Mouse (Mus musculus) yolk sac, embryonic 10.5 days (tissue): Measurements from ENCODE around the gene Tspan8.
"Not testable (repeated sequence)": the region's sequence is repeated elsewhere in the genome, so short reads cannot be mapped to it uniquely, and the experiment has no call there.

Experiments
- DNase-seq: peaks from one replicate; pipeline ENCODE4 v3.0.0-alpha.2; 2017; ENCODE audit warnings: low spot score

Gene Tspan8

GRCm38 (mm10) chr10:115816511-115816910, at the start of gene Tspan8:
Gene Tspan8 (plus strand): TSS chr10:115816832.
- peak; percentile 52 for DNase-seq

GRCm38 (mm10) chr10:115770032-115770431, 46.6 kb upstream of the Tspan8 start:
- no peak for DNase-seq

- DNase-seq: no peak
Observed at GRCm38 (mm10) chr10:115774451-115774850, 42.2 kb upstream of the Tspan8 start.

- no peak for DNase-seq
Observed at GRCm38 (mm10) chr10:115775945-115776905, 40.4 kb upstream of the Tspan8 start.

GRCm38 (mm10) chr10:115777366-115777765, 39.3 kb upstream of the Tspan8 start:
- DNase-seq: no peak

GRCm38 (mm10) chr10:115778624-115779023, 38.0 kb upstream of the Tspan8 start:
- DNase-seq: no peak

GRCm38 (mm10) chr10:115780239-115781016, 36.2 kb upstream of the Tspan8 start:
- peak; percentile 78 for DNase-seq

GRCm38 (mm10) chr10:115783232-115783631, 33.4 kb upstream of the Tspan8 start:
- no peak for DNase-seq

- no peak for DNase-seq
Observed at GRCm38 (mm10) chr10:115790788-115791187, 25.8 kb upstream of the Tspan8 start.

GRCm38 (mm10) chr10:115796072-115796788, 20.4 kb upstream of the Tspan8 start:
- DNase-seq: no peak

GRCm38 (mm10) chr10:115801464-115801863, 15.2 kb upstream of the Tspan8 start:
- DNase-seq: peak; percentile 44

- not testable (repeated sequence) for DNase-seq
Observed at GRCm38 (mm10) chr10:115803013-115803412, 13.6 kb upstream of the Tspan8 start.

GRCm38 (mm10) chr10:115803765-115804164, 12.9 kb upstream of the Tspan8 start:
- no peak for DNase-seq

- no peak for DNase-seq
Observed at GRCm38 (mm10) chr10:115805987-115806386, 10.6 kb upstream of the Tspan8 start.

GRCm38 (mm10) chr10:115809169-115809568, 7.5 kb upstream of the Tspan8 start:
- DNase-seq: peak; percentile 80

GRCm38 (mm10) chr10:115811519-115811918, 5.1 kb upstream of the Tspan8 start:
- DNase-seq: no peak

- no peak for DNase-seq
Observed at GRCm38 (mm10) chr10:115814878-115815277, 1.8 kb upstream of the Tspan8 start.

GRCm38 (mm10) chr10:115817056-115817724, 558 bp downstream of the Tspan8 start:
- peak; percentile 63 for DNase-seq

- no peak for DNase-seq
Observed at GRCm38 (mm10) chr10:115825289-115825688, 8.7 kb downstream of the Tspan8 start.

- DNase-seq: no peak
Observed at GRCm38 (mm10) chr10:115828872-115829271, 12.2 kb downstream of the Tspan8 start.

- DNase-seq: no peak
Observed at GRCm38 (mm10) chr10:115829696-115830095, 13.1 kb downstream of the Tspan8 start.

- no peak for DNase-seq
Observed at GRCm38 (mm10) chr10:115830726-115831125, 14.1 kb downstream of the Tspan8 start.
